Mouse (Mus musculus) layer of hippocampus, adult 9-10 months (tissue): ENCODE results near the gene Apobec2.

Experiments used
- DNase-seq: peaks from one replicate; pipeline ENCODE4 v3.0.0; 2022; ENCODE audit warnings: low spot score

The Apobec2 gene

DNA sequence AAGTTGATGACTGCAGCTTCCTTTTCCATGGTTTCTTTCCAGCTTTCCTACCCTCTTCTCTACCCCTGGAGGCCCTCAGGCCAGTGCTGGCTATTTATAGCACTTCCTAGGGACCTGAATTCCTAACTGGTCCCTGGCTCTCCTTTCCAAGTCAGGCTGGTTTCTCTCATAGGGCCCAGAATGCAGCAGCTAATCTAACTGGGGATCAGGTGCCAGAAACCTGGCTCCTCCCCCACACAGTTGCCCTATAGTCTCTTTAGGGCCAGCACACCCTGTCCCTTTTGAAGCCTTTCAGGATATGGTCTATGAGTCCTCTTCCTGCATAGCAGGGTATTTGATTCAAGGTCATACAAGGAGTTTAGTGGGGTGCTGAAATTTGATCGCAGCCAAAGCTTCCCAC lies 3.8 kb upstream of the Apobec2 start:
- DNase-seq: no peak

DNA sequence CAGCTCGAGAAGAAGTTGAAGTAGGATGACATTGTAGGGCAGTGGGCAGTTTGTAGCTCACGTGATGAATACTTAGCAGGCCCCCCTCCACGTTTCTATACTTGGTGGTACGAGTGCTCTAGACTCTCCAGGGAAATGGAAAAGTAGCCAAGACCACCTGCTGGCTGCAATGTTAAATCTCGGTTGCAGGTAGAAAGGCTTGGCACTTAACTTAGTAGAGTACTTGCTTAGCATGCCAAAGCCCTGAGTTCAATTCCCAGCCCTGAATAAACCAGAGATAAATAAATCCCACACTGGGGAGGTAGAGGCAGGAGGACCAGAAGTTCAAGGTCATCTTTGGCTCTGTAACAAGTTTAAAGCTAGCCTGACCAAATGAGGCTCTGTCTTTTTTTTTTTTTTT lies 1.7 kb upstream of the Apobec2 start:
- no peak for DNase-seq

DNA sequence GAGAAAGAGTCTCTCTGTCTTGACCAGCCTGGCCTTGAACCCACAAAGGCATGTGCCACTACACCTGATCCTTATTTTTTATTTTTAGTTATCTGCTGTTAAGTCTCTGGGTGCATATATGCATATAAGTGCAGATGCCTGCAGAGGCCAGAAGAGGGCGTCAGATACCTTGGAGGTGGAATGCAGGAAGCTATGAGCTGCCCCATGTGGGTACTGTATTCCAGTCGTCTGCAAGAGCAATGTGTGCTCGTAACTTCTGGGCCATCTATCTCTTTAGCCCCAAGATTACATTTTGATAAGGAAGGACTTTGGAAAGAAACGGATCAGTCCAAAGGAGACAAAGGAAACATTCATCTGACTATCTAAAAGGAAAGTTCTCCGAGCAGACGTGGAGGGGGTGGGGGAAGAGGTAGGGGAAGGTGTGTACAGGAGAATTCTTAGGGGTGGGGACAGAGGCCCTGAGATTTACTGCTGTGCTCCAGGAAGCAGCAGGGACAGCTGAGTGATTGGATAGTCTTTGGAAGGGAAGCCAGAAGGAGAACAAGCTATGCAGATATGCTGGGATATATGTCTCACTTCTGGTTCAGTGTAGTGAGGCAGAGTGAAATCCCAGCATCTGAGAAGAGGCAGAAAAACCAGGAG lies 1.1 kb upstream of the Apobec2 start:
- DNase-seq: no peak

DNA sequence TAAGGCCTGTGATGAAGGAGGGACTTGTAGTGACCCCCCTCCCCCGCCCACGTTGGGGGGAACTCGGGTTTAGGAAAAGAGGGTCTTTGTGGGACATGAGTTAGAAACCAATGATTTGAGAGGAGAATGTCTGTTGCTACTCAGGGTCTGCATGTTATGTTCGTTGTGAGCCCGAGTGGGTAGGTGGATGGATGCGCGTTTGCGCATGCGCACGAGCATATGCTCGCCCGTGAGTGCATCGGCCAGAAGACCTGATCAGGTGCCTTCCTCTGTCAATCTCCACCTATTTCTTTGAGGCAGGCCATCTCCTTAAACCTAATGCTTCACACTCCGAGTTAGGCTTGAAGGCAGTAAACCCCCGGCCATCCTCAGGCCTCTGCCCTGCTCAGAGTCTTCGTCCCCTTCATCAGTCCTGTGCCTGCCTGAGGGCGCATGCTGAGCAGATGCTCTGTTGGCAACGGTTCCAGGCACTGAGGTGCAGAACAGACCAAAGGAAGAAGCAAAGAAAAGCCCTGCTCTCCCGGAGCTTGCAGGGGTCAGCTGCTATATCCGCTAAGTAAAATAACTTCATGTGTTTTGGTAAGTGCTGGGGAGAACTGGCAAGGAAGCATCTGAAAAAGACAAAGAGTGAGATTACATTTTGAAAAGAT lies 401 bp upstream of the Apobec2 start:
- no peak for DNase-seq

DNA sequence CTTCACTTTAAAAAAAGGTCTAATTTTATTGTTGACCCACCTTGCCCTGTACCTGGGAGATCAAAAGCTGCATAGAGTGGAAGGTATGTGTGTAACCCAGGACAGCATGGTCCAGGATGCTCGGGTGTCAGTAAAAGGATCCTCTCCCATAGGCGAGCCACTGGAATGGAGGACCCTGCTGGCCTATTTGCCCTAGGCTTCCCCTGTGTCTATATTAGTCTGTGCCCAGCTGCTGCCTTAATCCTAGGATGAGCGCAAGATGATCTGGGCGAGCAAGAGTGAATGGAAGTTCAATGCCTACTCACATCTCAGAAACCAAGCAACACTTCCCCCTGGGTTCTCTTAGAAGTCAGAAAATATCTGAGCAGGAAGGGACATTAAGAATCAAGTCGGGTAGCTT lies 1.7 kb downstream of the Apobec2 start:
- DNase-seq: no peak

DNA sequence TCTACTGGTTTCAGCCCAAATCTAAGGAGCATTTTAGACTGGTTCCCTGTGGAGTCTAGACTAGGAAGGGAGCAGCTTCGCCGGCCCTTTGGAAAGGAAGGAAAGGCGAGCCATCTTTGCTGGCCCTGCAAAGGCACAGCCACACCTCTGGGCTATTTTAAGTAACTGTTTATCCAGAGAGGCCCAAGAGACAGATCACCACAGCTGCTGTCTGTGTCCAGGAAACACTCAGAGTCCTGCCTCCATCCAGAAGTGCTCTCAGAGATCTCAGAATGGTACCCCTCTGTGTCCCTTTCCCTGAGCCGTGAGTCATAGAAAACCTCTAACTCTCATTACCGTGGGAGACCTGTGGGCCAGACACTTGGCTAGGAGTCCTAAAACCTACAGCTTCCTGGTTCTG lies 2.3 kb downstream of the Apobec2 start:
- DNase-seq: no peak

DNA sequence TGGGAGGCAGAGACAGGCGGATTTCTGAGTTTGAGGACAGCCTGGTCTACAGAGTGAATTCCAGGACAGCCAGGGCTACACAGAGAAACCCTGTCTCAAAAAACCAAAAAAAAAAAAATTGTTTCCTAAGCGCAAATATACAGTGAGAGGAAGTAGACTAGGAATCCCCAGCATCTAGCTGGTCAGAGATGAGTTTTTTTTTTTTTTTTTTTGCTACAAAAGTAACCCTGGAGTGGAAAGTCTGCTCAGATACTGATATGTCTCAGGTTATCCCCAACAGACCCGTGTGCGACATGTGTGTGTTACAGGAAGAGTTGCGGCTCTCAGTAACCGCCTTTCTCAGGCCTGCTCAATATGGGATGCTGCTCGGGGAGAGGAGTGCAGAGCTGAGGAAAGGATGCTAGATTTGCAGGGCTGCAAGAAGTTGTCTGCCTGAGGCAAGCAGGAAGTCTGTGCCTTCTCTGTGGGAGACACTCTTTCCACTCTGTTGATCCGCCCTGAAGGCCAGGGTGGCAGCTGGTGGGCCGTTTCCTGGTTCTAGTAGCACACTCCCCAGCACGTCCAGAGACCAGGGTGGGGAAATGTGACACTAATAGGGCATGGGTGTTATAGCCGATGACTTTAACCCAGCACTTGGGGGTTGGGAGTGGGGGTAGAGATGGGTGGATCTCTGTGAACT lies 4.7 kb downstream of the Apobec2 start:
- no peak for DNase-seq

DNA sequence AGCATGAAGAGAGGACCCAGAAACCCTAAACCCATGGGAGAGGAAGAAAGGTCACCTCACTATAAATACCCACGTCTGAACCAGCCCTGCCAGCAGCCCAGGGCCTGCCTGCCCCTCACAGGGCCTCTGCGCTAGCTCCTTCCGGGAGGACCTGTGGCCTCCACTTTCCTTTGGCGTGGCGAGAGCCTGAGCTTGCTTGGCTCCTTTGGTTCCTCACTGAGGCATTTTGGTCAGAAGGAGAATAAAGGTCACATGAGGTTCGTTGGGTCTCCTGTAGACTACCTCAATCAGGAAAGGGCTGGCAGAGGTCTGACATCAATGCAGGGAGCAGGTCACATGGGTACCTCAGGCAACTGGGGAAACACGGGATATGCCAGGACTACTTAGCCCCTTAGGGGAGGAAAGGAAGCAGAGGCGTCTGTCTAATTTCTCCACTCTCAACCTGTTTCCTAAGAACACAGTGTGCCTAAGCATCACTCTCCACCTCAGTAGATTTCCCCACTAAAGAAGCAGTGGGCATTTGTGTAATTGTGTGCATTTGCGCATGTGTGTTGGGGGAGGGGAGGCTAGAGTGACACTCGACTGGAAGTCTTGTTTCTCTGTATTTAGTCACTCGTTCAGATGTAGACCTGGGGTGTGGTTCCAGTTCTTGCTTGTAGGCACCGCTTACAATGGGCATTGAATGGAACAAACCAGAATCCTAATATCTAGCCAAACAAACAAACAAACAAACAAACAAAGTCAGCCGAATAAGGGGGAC lies 5.6 kb downstream of the Apobec2 start:
- DNase-seq: no peak

DNA sequence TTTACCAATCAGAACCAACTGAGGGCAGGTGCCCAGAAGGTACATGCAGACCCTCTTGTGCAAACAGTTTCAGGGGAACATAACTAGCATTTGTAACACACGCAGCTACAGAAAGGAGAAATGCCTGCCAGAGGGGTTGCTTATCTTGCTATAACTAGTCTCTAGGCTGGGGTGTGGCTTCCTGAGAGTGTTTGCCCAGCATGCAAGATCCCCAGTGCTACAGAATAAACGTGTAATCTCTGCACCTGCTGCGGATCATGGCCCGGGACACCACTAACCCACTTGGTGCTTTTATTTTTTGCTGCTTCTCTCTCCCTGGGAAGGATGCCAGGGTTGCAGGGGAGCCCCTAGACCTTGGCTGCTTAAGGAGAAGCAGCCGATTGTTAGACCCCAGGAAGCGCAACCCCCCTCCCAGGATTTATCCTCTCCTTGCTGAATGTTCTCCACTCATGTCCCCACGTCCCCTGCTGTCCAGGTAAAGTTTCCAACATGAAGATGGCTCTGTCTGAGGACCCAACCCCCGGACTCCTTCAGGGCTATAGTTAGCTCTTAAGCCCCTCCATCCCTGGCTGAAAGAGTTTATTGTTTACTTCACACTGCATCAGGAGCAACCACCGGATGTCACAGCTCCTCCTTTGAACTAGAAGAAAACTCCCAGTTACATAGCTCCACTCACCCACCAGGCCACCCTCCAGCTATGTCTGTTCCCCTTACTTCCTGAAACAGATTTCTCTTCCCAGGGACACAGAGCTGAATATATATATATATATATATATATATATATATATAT lies 6.7 kb downstream of the Apobec2 start:
- DNase-seq: no peak

DNA sequence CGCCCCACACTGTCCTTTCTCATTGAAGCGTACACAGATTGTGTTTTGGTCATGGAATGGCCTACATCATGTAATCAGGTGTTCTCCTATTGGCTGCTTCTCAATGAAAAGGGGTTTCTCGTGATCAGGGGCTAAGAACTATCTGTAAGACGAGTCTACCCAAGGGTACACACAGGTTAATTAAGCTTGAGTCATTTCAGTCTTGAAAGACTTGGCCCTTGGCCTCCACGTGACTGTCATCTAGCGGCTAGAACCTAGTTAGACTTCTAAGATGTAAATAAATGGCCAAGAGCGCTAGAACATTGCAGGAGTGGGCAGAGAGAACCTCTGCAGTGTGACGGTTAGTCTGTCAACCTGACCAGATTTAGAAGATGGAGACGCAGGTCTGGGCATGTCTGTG lies 8.5 kb downstream of the Apobec2 start:
- no peak for DNase-seq

DNA sequence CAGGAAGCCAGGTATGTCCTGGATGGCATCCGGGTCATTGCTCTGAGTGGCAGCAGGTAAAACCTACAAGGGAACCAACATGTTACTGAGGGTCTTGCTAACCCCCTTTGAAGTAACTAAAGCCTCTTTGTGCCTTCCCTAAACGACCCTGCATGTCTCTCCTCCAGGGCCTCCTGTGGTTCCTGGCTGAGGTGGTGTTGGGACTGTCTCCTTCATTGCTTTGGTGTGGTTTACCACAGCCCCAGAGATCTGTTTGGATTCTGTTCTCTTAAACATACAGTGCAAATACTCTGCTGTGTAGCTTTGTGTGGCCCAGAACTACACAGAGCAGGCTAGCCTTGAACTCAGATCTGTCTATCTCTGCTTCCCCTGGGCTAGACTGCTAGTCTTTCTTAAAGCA lies 13.2 kb downstream of the Apobec2 start:
- no peak for DNase-seq

DNA sequence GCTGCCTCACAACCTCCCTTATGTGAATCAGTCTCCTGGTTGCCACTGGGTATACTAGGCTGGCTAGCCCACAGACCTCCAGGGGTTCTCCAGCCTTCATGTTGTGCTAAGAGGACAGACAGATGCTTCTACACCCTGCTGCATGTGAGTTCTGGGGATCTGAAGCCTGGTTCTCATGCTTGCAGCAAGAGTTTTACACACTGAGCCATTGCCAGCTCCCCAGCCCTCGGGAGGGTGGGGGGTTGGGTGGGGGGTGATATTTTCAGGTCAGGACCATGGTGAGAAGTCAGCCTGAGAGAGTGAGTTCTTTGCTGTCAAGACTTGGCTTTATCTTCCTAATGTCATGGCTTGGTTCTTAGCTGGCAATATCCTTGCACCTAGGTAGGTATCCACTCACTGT lies 13.9 kb downstream of the Apobec2 start:
- DNase-seq: no peak

DNA sequence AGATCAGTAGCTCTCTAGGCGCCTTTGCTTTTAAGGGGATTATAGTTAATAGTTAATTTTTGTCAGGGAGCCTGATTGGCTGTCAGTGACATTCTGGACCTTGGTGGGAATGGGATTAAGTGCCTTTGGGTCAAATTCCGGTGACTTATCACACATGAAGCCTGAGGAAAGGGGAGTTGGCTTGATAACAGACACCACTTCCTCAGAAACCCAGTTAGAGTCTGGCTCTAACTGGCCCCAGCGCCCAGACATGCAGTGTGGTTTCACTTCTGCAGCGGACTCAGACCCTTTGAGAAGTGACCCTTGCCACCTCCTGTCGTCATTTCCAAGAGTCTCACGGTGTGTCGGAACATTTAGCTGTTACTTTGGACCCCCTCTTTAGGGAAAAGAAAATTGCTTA lies 14.6 kb downstream of the Apobec2 start:
- peak; percentile 25 for DNase-seq

DNA sequence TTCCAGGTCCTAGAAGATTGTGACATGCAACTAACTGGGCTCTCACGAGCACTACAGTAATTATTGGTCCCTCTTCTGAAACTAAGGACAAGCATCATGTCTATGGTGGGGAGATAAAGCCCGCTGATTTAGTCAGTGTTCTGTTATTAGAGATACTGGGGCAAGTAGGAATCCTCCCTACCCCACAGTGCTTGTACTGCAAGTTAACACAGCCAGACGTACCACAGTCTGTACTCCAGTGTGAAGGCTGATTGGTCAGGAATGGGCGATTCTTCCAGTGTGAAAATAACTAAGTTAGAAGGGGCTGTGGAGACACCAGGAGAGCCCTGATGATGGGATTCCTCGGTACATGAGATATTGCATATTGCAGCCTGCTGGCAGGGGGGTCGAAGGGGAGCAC lies 15.2 kb downstream of the Apobec2 start:
- DNase-seq: no peak

DNA sequence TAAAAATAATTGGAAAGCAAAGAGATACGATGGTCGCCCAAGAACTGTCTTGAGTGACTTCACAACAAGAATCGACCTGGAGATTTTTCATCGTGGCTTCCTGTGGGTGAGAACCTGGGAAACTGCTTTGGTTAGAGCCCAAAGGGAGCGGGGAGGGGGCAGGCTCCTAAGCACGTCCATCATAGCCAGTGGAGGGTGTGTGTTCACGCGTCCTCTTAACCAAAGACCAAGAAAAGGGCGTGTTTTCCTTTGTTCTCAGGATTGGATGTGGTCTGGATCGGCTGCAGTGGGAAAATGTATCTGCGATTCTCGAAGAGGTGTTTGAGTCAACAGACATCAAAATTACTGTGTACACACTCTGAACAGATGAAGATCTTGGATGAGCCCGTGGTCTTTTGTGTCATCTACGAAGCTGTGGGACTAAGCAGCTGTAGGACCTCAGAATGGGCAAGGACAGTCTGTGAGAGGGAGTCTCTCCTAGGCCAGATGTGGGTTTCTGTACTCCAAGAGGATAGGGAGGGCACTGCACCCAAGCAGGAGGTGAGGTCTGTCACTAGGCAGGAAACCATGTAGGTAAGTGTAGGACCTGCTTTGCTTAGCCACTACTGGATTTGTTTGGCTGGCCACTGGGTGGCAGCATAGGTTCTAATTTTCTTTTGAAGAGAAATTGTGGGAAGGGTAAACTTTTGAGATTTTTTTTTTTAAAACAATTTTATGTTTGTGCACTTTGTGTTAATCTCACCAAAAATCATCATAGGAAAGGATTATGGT lies 16.1 kb downstream of the Apobec2 start:
- DNase-seq: no peak

DNA sequence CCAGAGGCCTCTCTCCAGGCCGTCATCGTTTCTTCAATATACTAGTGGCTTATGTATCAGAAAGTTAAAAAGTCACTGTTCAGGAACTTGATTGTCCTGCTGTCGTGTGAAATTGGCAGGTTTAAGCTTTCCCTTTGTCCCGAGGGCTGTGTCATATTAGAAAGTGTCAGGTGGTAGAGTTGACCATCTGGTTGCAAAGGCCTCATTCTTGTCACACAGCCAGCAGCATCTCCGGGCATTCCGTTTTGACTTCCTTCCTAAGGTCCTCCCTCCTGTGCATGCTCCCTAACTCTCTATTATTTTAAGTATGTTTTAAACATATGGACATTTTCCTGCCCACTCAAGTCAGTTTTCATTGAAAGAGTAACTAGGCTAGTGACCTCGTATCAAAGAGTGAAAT lies 16.7 kb downstream of the Apobec2 start:
- DNase-seq: no peak

DNA sequence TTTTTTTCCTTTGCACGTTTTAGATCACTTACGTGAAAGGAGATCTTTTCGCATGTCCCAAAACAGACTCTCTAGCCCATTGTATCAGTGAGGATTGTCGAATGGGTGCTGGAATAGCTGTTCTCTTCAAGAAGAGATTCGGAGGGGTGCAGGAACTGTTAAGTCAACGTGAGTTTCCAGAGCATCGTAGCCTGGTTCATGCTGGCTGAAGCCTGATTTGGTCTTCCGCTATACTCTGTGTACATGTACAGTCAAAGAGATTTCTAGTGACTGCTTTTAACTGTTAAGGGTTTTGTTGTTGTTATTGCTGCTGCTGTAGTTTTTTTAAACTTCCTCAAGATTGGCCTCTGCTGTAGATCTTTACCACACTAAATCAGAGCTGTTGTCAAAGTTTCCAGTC lies 21.5 kb downstream of the Apobec2 start:
- no peak for DNase-seq

DNA sequence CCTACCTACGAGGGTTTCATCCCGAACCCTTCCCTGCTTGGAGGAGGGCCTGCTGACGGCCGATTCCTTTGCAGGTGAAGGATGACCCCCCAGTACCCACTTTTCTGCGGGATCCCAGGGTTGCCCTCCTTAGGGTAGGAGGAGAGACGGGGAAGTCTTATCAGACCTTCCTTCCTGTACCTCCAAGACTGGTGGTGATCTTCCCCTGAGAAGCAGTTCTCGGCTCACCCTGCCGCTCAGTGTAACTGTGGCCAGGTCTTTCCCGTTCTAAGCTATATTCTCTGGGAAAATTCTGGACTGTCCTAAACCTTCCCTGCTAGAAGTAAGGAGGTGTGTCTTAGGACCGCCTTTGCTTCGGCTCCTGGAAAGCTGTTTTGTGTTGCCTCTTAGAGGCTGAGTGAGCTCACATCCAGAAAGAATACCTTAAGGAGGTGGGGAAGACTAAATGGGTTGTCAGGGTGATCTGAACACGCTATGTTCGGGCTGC lies 22.4 kb downstream of the Apobec2 start:
- no peak for DNase-seq

DNA sequence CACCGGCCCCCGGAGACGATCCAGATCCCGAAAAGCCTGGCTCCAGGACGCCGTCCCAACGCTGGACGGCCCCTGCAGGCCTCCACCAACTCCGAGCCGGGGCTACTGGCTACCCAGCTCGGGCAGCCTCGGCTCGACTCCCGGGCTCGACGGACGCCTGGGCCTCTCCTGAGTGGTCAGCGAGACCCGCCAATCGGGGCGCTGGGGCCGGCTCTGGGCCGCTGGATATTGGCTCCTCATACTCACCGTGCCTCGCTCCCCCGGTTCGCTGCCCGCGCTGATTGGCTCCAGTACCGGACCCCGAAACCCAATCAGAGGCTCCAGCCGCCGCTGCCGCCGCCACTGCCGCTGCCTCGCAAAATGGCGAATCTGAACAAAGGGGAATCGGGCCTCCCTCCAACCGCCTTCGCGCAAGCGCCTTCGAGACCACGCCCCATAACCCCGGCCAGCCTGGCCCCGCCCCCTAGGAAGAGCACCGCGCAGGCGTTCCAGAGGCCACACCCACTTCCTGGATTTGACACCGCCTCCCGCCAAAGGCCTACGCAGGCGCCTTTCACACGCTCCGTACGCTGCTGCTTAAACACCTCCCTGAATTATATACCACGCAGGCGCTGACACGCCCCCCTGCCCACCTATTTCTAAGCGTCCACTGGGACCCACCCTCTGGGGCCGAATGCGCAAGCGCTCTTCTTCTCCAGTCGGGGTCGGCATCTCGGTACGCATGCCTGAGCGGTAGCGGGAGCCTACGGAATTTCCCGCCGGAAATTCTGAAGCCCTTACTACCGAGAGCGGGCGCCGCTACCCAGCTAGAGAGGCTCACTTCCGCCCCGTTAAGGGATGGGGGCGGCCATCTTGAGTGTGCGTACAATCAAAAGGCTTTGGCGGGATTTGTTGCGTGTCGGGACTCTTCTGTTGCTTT lies 23.1 kb downstream of the Apobec2 start, which contains the start of the genes Nfya and Oard1:
TSS of gene Nfya (minus strand) at position 527 of the 919 bp plus-strand sequence.
TSS of gene Oard1 (plus strand) at position 635 of the 919 bp plus-strand sequence.
- DNase-seq: peak; percentile 98
